Mouse (Mus musculus): ENCODE data around the gene Slc25a11. TPM values are rescaled to one million over a fixed set of nuclear protein-coding genes. Genes with fewer than 3 reads are reported as not detected.

Gene Slc25a11
- 156 and 172 TPM in 2 replicates for polyA plus RNA-seq (2014; fragmentation: Nextera tagmentation; extraction: Ambion mirVana)

DNA sequence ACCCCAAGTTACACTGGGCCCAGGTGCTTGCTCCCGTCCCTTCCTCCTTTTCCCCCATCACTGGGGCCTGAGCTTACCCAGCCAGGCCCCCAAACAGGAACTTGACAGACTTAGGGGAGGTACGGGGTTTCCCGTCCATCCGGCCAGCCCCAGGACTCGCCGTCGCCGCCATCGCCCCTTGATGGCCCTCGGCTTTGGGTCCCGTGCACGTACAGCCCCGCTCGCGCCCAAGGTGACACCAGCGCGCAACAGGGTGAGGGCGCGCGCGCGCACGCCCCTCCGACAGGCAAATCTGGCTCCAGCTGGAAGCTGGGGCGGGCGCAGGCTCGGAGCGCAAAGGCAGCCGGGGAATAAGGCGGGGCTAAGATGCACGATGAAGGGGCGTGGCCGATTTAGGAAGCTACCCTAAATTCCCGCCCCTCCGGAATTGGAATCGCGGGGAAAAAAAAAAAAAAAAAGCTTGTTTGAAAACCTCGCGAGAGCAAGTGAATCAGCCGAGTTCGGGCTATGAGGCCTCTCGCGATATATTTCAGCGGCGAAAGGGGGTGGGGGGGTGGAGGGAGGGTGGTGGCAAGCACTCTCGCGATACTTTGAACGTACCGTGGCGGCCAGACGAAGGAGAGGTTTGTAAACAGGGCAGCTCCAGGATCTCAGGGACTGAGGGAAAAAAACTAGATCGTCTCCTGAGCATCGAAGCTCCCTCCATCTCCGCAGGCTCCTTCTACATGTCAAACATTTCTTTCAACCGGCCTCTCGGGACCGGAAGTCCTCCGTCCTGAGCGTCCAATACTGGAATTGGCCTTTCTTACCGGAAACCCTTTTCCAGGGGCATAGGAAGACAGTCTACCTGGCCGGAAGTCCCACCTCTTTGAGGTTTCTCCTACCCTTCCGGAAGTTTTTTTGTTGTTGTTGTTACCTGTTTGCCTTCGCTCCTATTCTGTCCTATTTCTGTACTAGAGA is at the start of gene Slc25a11, which contains the start of gene Rnf167:
Gene Slc25a11 (minus strand): TSS at position 789 of the 960 bp plus-strand sequence.
Gene Rnf167 (plus strand): TSS at position 545 of the 960 bp plus-strand sequence.
- peaks cover 42% of the 10 kb centered on the region for H3K36me3 ChIP-seq (ENCODE audit: control insufficient read depth, insufficient read depth, low read length)
- ATAC-seq (ENCODE audit: low read depth) = peak; percentile 91
- peak within 1 kb of the TSS; percentile 88 for H3K9ac ChIP-seq (replicated peaks; ENCODE audit: low read depth, low read length)
- under 1% methylated on average over 63 of the region's 63 CpGs for WGBS
- H3K27me3 ChIP-seq (ENCODE audit: control insufficient read depth, insufficient read depth, low read length) = no peaks in the 10 kb centered on the region
- peak within 1 kb of the TSS; percentile 100 for H3K4me2 ChIP-seq (ENCODE audit: low read depth, low read length)
- H3K9me3 ChIP-seq (ENCODE audit: control insufficient read depth, low read length) = no peaks in the 10 kb centered on the region
- peak within 1 kb of the TSS; percentile 77 for H3K4me3 ChIP-seq (ENCODE audit: low read depth, low read length)
- H3K4me1 ChIP-seq (ENCODE audit: control insufficient read depth, insufficient read depth, low read length) = peaks cover 21% of the 10 kb centered on the region
- H3K27ac ChIP-seq (ENCODE audit: low read depth, low read length) = peak within 1 kb of the TSS; percentile 84

- Histone ChIP-seq H3K9me3 (ENCODE audit: control insufficient read depth, low read length) (no peaks in the 10 kb centered on the region), H3K4me3 (ENCODE audit: low read depth, low read length) (no peak overlapping the region), H3K27me3 (ENCODE audit: control insufficient read depth, insufficient read depth, low read length) (no peaks in the 10 kb centered on the region), H3K27ac (ENCODE audit: low read depth, low read length) (no peak overlapping the region), H3K9ac (replicated peaks; ENCODE audit: low read depth, low read length) (no peak overlapping the region), H3K4me2 (ENCODE audit: low read depth, low read length) (no peak overlapping the region), H3K36me3 (ENCODE audit: control insufficient read depth, insufficient read depth, low read length) (no peaks in the 10 kb centered on the region), H3K4me1 (ENCODE audit: control insufficient read depth, insufficient read depth, low read length) (peaks cover 5% of the 10 kb centered on the region)
- ATAC-seq (ENCODE audit: low read depth) = no peak
- 60% methylated on average over 3 of the region's 3 CpGs for WGBS
Observed at GRCm38 (mm10) chr11:70693504-70693903, 46.2 kb upstream of the Slc25a11 start.

DNA sequence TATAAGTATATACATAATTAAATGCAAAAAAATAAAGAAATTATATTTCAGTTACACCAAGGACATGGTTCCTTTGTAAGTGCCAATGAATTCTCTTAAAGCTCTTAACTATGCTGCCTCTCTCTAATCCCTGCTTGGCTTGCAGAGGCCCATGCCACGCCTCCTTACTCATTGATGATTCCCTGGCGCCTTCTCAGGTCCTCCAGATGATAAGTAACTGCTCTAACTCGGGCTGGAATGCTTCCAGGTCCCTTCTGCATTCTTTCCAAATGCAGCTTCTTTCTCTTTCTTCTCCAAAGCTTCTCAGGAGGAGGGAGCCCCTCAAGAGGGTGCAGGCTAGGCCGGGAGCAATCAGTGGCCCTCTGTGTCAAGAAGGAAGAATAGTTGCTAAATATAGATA is 42.3 kb upstream of the Slc25a11 start:
- no peaks in the 10 kb centered on the region for H3K27me3 ChIP-seq (ENCODE audit: control insufficient read depth, insufficient read depth, low read length)
- no peak overlapping the region for H3K27ac ChIP-seq (ENCODE audit: low read depth, low read length)
- no peaks in the 10 kb centered on the region for H3K9me3 ChIP-seq (ENCODE audit: control insufficient read depth, low read length)
- H3K4me2 ChIP-seq (ENCODE audit: low read depth, low read length) = no peak overlapping the region
- 59% methylated on average over 4 of the region's 4 CpGs for WGBS
- H3K4me3 ChIP-seq (ENCODE audit: low read depth, low read length) = no peak overlapping the region
- H3K36me3 ChIP-seq (ENCODE audit: control insufficient read depth, insufficient read depth, low read length) = peaks cover 4% of the 10 kb centered on the region; the same call in 1 of the 2 replicates
- H3K9ac ChIP-seq (replicated peaks; ENCODE audit: low read depth, low read length) = no peak overlapping the region
- ATAC-seq (ENCODE audit: low read depth) = no peak
- H3K4me1 ChIP-seq (ENCODE audit: control insufficient read depth, insufficient read depth, low read length) = peaks cover 15% of the 10 kb centered on the region

- Histone ChIP-seq H3K27ac (ENCODE audit: low read depth, low read length) (peak overlapping the region; percentile 83), H3K9me3 (ENCODE audit: control insufficient read depth, low read length) (no peaks in the 10 kb centered on the region), H3K4me2 (ENCODE audit: low read depth, low read length) (peak overlapping the region; percentile 80), H3K4me3 (ENCODE audit: low read depth, low read length) (peak overlapping the region; percentile 82), H3K36me3 (ENCODE audit: control insufficient read depth, insufficient read depth, low read length) (peaks cover 14% of the 10 kb centered on the region), H3K27me3 (ENCODE audit: control insufficient read depth, insufficient read depth, low read length) (no peaks in the 10 kb centered on the region), H3K4me1 (ENCODE audit: control insufficient read depth, insufficient read depth, low read length) (peaks cover 15% of the 10 kb centered on the region), H3K9ac (replicated peaks; ENCODE audit: low read depth, low read length) (peak overlapping the region; percentile 92)
- 7% methylated on average over 8 of the region's 8 CpGs for WGBS
- no peak for ATAC-seq (ENCODE audit: low read depth)
Observed at GRCm38 (mm10) chr11:70688372-70688771, 41.1 kb upstream of the Slc25a11 start.

DNA sequence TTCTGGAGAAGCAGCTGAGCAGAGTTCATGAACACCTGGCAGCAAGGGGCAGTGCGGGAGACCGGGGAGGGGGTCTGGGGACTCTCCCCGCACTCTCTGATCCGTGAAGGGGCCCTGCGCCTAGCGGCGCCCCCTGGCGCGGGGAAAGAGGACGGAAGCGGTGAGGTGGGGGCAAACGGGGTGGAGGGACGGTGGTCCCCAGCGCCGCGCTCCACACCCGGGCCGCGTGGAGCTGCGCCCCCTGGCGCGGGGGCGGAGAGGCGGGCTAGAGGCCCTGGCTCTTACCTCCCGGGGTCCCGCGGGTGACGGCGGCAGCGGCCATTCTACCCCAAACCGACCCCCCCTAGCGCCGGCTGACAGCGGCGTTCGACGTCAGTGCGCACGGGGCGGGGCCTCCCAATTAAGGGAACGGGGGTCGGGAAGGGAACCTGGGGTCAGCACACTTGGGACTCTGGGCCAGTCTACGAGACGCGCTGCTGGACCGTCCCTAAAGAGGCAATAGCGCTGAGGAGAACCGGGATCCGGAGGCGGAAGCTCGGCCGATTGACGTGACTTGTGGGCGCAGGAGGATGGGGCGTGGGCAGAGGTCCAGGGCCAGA is 40.4 kb upstream of the Slc25a11 start, which contains the start of gene Camta2:
Gene Camta2 (minus strand): TSS at position 505 of the 599 bp plus-strand sequence.
- WGBS = under 1% methylated on average over 48 of the region's 55 CpGs

DNA sequence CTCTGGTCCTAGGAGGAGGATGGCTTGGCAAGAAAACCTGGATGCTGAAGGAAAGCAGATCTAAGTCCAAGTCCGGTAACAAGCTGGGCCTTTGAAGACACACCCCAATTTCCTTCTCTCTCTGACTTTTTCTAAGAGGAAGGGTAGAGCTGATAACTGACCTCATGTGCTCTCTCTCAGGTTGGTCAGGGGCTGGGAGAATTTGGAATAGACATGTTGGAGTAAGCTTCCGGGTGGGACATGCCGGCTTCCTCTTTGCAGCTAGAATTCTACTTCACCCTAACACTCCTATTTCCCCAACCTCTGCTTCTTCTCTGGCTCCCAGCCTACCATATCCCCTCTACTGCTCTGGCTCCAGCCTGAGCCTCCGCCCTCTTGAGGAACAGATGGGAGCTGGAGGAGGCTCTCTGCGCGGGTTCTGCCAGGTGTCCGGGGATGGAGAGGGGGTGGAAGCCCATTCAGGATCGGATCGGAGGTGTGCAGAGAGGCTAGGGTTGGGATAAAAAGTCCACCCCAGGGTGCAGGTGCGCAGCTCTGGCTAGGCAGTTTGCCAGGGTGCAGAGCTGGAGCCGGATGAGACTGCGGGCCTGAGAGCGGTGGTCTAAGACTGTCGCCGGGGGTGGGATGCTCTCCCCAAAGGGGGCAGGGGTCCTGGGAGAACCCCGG is 39.8 kb upstream of the Slc25a11 start:
- Histone ChIP-seq H3K27me3 (ENCODE audit: control insufficient read depth, insufficient read depth, low read length) (no peaks in the 10 kb centered on the region), H3K4me3 (ENCODE audit: low read depth, low read length) (peak overlapping the region; percentile 82), H3K4me2 (ENCODE audit: low read depth, low read length) (peak overlapping the region; percentile 80), H3K27ac (ENCODE audit: low read depth, low read length) (peak overlapping the region; percentile 83), H3K36me3 (ENCODE audit: control insufficient read depth, insufficient read depth, low read length) (peaks cover 21% of the 10 kb centered on the region), H3K9me3 (ENCODE audit: control insufficient read depth, low read length) (no peaks in the 10 kb centered on the region), H3K4me1 (ENCODE audit: control insufficient read depth, insufficient read depth, low read length) (peaks cover 20% of the 10 kb centered on the region), H3K9ac (replicated peaks; ENCODE audit: low read depth, low read length) (peak overlapping the region; percentile 92)
- WGBS = 2% methylated on average over 16 of the region's 16 CpGs
- ATAC-seq (ENCODE audit: low read depth) = peak; percentile 57

More for the DNA sequence above, 40.4 kb upstream of the Slc25a11 start, which contains the start of gene Camta2:
- H3K27ac ChIP-seq (ENCODE audit: low read depth, low read length) = peak within 1 kb of the TSS; percentile 83
- H3K4me1 ChIP-seq (ENCODE audit: control insufficient read depth, insufficient read depth, low read length) = peaks cover 15% of the 10 kb centered on the region
- ATAC-seq (ENCODE audit: low read depth) = peak; percentile 83
- no peaks in the 10 kb centered on the region for H3K27me3 ChIP-seq (ENCODE audit: control insufficient read depth, insufficient read depth, low read length)
- H3K36me3 ChIP-seq (ENCODE audit: control insufficient read depth, insufficient read depth, low read length) = peaks cover 20% of the 10 kb centered on the region
- H3K9me3 ChIP-seq (ENCODE audit: control insufficient read depth, low read length) = no peaks in the 10 kb centered on the region
- peak within 1 kb of the TSS; percentile 80 for H3K4me2 ChIP-seq (ENCODE audit: low read depth, low read length)
- peak within 1 kb of the TSS; percentile 82 for H3K4me3 ChIP-seq (ENCODE audit: low read depth, low read length)
- peak within 1 kb of the TSS; percentile 92 for H3K9ac ChIP-seq (replicated peaks; ENCODE audit: low read depth, low read length)

DNA sequence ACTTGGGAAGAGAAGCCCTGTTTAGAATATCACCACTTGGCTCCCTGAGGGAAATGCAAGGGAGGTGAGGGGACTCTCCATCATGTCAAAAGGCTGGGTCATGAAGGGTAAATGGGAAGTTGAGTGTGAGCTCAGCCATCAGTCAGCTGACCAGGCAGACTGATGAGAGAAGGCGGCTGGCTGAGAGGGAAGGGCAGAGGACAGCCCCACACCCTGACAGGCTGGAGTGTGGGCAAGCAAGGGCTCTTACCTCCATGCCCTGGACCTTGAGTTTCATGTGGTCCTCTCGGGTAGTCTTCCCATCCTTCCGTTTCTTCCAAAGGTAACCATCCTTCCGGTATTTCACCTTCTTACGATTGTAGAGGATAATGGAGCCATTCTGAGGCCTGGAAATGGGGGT is 36.4 kb upstream of the Slc25a11 start:
- peaks cover 16% of the 10 kb centered on the region for H3K4me1 ChIP-seq (ENCODE audit: control insufficient read depth, insufficient read depth, low read length)
- no peaks in the 10 kb centered on the region for H3K9me3 ChIP-seq (ENCODE audit: control insufficient read depth, low read length)
- 97% methylated on average over 5 of the region's 5 CpGs for WGBS
- H3K4me2 ChIP-seq (ENCODE audit: low read depth, low read length) = no peak overlapping the region
- no peak overlapping the region for H3K4me3 ChIP-seq (ENCODE audit: low read depth, low read length)
- H3K27ac ChIP-seq (ENCODE audit: low read depth, low read length) = no peak overlapping the region
- H3K27me3 ChIP-seq (ENCODE audit: control insufficient read depth, insufficient read depth, low read length) = no peaks in the 10 kb centered on the region
- H3K36me3 ChIP-seq (ENCODE audit: control insufficient read depth, insufficient read depth, low read length) = peaks cover 36% of the 10 kb centered on the region
- H3K9ac ChIP-seq (replicated peaks; ENCODE audit: low read depth, low read length) = no peak overlapping the region
- ATAC-seq (ENCODE audit: low read depth) = no peak

DNA sequence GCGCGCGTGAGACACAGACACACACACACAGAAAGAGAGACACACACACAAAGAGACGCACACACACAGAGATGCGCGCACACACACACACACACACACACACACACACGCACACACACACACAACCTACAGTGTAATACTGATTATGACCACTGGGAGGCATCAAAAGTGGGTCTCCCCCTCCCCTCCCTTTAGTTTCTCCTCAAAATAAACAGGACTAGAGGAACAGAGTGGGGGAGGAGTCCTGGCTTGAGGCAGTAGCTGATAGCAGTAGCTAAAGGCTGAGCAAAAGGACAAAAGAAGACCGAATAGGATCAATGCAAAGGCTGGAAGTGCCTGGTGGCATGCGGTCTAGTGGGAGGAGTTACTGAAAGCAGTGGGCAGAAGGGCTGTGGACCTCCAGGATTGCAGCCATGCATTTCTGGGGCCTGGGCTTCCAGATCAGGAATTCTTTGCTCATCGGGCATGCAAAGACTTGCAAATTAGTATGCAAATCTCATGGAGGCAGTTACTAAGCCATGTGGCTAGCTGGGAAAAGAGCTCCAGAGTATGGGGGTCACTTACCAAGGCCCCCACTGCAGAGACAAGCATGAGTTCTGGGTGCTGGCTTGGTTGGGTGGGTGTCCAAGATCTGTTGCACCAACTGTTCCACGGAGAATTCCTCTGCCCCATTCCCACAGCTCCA is 34.8 kb upstream of the Slc25a11 start:
- Histone ChIP-seq H3K27me3 (ENCODE audit: control insufficient read depth, insufficient read depth, low read length) (no peaks in the 10 kb centered on the region), H3K27ac (ENCODE audit: low read depth, low read length) (no peak overlapping the region), H3K4me3 (ENCODE audit: low read depth, low read length) (no peak overlapping the region), H3K4me2 (ENCODE audit: low read depth, low read length) (no peak overlapping the region), H3K9me3 (ENCODE audit: control insufficient read depth, low read length) (no peaks in the 10 kb centered on the region), H3K36me3 (ENCODE audit: control insufficient read depth, insufficient read depth, low read length) (peaks cover 36% of the 10 kb centered on the region), H3K9ac (replicated peaks; ENCODE audit: low read depth, low read length) (no peak overlapping the region), H3K4me1 (ENCODE audit: control insufficient read depth, insufficient read depth, low read length) (peaks cover 13% of the 10 kb centered on the region)
- WGBS = 21% methylated on average over 11 of the region's 11 CpGs
- ATAC-seq (ENCODE audit: low read depth) = peak; percentile 60
